Mouse (Mus musculus) cortical plate, adult 2 months (tissue): ENCODE results near the gene Scaf1.

Experiments used
- CTCF ChIP-seq: fragments of 200-500 bp; IDR thresholded peaks from 2 replicates; pipeline ENCODE4 v1.5.1; 2011; ENCODE audit warnings: mild to moderate bottlenecking, control low read depth, low read length; ENCODE audit not compliant: insufficient read depth; ENCODE audit errors: extremely low read depth
- POLR2A ChIP-seq: fragments of 200-500 bp; IDR thresholded peaks from 2 replicates; pipeline ENCODE4 v1.6.1; 2011; ENCODE audit warnings: mild to moderate bottlenecking, low read length, control low read depth; ENCODE audit not compliant: insufficient read depth; ENCODE audit errors: extremely low read depth

DNA sequence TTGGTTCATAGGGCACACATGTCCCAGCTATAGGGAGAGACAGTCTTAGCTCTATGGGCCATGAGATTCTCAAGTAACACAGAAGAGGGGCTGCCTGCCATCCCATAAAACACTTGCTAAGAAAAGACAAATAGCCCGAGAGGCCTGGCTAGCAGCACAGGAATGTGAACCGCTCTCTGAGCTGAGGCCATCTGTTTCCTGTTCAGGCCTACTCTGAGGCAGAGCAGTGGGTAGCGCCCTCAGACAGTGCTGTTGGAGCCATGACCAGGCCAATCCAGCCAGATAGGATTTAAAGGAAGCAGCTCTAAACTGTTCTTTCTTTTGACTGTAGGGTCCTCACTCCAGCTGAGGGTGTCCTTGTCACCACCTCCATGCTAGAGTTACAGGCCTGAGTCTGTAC lies 11.6 kb downstream of the Scaf1 start:
- TF ChIP-seq CTCF, result no peak
- TF ChIP-seq POLR2A, result no peak
